Mouse (Mus musculus) gastrocnemius, postnatal 25 days (tissue): ENCODE data around the gene Tmem63a. TPM values are rescaled to one million over a fixed set of nuclear protein-coding genes. Genes with fewer than 3 reads are reported as not detected.
"Not testable (repeated sequence)": the region's sequence is repeated elsewhere in the genome, so short reads cannot be mapped to it uniquely, and the experiment has no call there.

Experiments used
- DNase-seq: peaks from one replicate; pipeline ENCODE4 v3.0.0; 2022
- long read RNA-seq, 2 experiments: library from polyadenylated mRNA; stranded (forward); transcript quantifications; one replicate each; pipeline ENCODE4 v2.0.0; 2021
- total RNA-seq, 2 experiments: library from RNA; stranded (reverse); gene quantifications; 1 replicate in 1 of 2; 2 replicates in 1 of 2; pipeline ENCODE4 v1.2.3; 2021

Tmem63a gene
- 10 to 100 TPM; 11.7 to 12.4 TPM for total RNA-seq
- long read RNA-seq, experiment 1, partial matches to known transcripts, result 5 of 5 reads
- long read RNA-seq, experiment 1, other reads (novel, unspliced or antisense), result 0 of 5 reads
- long read RNA-seq, experiment 2, transcript Tmem63a-201 (23 exons, 3,306 nt), result major isoform, 6 of 8 reads
- long read RNA-seq, experiment 2, partial matches to known transcripts, result 2 of 8 reads
- long read RNA-seq, experiment 2, other reads (novel, unspliced or antisense), result 0 of 8 reads

DNA sequence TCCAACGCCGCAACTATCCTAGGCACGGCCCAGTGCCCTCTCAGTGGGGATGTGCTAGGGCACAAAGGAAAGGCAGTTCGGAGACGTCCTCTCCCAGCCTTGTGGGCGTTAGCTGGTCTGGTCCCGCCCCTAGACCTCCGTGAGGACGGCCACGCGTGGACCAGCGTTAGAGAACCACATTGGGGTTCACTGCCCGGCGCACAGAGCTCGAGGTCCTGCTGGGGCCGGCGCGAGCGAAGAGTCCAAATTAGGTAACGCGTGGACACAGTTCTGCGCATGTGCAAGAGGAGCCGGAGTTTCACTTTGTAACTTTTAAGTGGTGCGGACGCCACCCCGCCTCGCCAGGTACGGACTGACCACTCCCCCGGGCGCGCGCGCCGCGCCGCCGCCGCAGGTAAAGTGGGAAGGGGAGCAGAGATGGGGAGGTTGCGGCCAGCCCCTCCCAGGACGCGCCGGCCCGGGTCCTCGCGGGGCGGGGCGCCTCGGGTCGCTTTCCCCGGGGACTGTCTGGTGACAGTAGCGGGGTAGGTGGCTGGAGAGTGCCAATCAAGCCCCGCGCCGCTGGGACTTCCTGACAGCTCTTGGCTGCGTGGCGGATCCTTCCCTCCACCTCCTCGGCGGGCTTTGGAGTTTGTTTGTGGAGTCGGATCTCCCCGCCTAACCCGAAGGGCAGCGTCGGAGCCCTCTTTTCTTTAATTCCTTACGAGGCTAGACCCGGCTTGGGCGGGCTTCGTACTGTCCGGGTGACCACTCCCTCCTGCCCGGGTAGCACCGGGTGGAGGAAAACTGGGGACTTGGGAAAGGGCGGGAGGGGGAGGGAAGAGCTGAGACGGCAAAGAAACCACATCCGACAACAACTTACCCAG lies at the start of gene Tmem63a:
Gene Tmem63a (plus strand): TSS at position 179 of the 866 bp plus-strand sequence.
- peak; percentile 69 for DNase-seq

DNA sequence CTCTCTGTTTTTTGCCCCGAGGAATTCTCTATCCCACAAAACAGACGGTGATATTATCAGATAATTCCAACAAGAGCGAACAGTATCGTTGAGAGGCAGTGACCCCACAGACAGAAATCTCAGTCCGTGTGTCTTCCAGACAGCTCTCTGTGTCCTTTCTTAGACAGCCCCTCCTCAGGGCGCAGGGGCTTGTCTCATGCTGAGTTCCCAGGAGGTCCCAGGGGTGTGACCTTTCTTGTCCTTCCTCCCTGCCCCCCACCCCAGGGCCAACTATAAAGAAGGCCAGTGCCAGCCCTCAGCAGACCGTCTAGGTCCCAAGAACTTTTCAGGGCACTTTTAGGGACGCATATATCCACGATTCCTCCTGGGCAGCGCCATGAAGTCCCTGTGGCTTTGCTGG lies 49.3 kb upstream of the Tmem63a start, which contains the start of gene Lefty2:
Gene Lefty2 (plus strand): TSS at position 301 of the 400 bp plus-strand sequence.
- no peak for DNase-seq

DNA sequence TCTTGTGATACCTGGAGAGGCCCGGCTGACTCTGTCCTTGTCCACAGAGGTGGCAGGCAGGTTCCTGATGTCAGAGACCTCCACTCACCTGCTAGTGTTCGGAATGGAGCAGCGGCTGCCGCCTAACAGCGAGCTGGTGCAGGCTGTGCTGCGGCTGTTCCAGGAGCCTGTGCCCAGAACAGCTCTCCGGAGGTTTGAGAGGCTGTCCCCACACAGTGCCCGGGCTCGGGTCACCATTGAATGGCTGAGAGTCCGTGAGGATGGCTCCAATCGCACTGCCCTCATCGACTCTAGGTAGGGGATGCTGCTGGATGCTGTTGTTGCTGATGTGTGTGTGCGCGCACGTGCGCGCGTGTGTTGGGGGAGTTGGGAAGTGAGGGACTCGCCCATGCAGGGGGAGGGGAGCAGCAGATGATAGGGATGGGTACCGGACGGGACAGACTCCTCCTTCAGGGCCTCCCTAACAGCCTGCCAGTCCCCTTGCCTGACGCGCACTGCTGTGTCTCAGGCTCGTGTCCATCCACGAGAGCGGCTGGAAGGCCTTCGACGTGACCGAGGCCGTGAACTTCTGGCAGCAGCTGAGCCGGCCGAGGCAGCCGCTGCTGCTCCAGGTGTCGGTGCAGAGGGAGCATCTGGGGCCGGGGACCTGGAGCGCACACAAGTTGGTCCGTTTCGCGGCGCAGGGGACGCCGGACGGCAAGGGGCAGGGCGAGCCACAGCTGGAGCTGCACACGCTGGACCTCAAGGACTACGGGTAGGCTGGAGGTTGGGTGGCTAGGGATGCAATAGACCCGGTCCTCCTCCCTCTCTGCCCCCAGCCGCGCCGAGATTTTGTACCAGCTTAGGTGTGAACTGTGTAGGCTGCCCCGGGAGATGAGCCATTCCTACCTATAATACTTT lies 47.8 kb upstream of the Tmem63a start:
- not testable (repeated sequence) for DNase-seq

DNA sequence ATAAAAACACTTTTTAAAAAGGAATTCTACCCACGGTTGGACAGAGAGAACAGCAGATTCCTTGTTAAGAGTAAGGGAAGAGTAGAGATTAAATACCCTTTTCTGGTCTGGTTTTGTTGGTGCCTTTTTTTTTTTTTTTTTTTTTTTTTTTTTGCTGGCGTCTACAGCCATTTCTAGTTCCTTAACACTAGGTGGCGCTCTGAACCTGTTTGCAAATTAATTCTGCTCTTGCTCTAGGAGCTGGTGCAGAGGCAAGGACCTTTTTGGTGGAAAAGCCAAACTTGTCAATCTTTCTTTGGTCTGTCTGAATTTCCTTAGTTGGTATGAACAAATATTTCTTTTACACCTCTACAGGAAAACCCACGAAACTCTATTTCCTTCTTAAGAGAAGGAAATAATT lies 41.0 kb upstream of the Tmem63a start:
- no peak for DNase-seq

DNA sequence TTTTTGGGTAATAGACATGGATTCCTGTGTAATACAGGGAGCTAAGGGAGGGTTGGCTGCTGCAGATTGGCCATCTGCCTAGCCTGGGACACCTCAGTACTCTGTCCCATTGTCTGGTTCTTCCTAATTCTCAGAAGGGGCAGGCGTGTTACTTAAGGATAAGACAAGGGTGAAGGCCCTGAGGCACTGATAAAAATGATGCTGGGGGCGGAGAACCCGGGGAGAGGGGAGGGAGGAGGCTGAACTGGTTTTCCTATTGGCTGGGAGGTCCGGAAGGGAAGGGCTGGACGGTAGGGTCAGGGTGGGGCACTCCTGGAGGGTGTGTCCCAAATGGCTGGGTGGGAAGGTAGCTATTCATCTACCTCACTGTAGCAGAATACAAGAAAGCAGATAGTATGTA lies 39.2 kb upstream of the Tmem63a start:
- no peak for DNase-seq

DNA sequence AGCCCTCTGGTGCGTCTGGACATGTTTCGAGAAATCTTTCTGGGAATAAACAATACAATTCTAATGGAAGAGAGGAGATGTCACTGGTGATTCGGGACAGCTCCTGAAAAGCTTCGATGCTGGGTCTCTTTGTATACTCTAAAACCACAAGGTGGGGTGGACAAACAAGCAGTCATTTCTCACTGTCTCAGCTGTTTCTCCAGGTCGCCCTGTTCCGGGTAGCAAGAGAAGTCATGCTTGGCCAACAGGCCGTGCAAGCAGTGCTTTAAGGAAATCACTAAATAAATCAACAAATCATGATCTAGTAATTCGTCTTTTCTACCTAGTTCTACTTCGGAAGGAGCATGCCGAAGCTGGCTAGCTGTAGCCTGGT lies 38.5 kb upstream of the Tmem63a start:
- DNase-seq, result no peak

DNA sequence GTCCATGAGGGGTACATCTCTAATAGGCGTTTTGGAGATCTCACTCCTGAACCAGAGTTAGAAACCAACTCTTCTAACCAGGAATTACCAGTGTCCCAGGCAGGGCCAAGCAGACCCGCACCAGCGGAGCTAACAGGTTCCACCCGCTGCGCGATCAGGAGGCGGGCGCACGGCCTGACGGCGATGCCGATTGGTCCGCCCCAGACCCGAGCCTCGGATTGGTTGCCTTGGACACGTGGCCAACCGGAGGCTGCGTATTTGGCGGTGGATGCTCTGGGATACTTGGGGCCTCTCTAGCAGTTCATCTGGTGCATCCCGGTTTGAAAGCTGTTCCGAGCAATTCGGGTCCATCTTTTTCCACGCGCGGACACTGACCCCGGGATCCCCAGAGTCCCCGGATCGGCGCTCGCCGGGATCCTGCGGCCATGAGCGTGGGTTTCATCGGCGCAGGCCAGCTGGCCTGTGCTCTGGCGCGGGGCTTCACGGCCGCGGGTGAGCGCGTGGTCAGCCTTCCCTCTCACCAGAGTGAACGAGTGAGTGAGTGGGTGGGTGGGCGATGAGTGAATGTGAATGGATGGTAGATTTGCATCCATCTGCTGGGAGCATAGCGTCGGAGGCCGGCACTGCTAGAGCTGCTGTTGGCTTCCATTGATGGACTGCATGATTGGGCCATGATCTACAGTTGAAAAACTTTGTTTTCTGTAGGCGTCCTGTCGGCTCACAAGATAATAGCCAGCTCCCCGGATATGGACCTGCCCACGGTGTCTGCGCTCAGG lies 37.9 kb upstream of the Tmem63a start, which contains the start of gene Pycr2:
Gene Pycr2 (plus strand): TSS at position 255 of the 776 bp plus-strand sequence.
- peak; percentile 92 for DNase-seq

DNA sequence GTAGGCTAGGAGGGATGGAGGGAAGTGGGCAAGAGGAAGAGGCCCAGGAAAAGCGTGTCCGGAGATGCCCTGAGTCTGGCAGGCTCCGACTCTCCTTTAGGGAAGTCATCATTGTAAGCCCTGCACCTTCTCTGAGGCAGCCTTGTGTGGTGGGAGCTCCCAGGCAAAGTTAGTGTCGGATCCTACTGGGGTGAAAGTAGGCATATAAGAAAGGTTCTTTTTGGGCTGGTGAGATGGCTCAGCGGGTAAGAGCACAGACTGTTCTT lies 37.4 kb upstream of the Tmem63a start:
- DNase-seq, result no peak

DNA sequence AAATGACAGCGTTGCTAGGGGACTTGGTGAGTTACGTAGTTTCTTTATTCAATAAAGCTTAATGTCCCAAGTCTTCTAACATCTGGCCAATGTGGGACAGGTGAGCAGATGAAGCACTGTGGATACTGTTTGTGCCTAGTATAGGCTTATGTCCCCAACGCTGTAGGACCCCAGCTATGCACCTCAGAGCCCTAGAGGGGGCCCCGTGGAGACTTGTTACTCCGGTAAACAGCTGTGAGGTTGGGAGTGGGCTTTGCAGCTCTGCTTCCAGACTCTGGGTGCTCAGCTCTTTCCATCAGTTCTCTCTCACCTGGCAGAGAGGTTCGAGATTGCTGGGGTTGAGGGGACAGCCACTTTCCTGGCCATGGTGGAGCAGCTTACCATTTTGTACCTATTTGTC lies 36.8 kb upstream of the Tmem63a start:
- no peak for DNase-seq

DNA sequence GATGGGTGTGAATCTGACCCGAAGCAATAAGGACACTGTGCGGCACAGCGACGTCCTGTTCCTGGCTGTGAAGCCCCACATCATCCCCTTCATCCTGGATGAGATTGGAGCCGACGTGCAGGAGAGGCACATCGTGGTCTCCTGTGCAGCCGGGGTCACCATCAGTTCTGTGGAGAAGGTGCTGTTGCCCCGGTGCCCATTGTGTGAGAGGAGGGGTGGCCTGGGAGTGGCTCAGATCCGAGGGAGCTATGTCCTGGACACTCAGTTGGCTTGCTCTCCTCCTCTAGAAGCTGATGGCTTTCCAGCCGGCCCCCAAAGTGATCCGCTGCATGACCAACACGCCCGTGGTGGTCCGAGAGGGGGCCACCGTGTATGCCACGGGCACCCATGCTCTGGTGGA lies 36.3 kb upstream of the Tmem63a start:
- no peak for DNase-seq

DNA sequence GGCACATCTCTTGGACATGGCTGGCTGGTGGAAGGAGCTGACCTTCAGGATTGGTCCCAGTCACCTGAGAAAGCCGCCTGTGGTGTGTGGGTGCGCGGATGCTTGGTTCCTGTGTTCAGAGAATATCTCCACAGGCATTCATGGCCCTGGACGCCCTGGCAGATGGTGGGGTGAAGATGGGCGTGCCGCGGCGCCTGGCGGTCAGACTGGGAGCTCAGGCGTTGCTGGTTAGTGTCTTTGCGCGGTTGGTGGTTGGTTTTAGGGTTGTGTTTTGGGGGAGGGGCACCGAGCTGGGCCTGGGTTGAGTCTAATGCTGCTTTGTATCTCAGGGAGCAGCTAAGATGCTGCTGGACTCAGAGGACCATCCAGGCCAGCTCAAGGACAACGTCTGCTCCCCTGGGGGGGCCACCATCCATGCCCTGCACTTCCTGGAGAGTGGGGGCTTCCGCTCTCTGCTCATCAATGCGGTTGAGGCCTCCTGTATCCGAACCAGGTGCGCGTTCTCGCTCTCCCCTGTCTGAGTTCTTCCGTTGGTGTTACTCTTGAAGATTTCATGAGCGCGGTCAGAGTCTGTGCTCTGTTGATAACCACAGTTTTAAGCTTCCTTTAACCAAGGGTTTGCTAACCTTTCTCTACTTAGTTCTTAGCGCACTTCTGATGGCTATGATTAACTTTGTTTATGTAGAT lies 35.5 kb upstream of the Tmem63a start:
- no peak for DNase-seq

DNA sequence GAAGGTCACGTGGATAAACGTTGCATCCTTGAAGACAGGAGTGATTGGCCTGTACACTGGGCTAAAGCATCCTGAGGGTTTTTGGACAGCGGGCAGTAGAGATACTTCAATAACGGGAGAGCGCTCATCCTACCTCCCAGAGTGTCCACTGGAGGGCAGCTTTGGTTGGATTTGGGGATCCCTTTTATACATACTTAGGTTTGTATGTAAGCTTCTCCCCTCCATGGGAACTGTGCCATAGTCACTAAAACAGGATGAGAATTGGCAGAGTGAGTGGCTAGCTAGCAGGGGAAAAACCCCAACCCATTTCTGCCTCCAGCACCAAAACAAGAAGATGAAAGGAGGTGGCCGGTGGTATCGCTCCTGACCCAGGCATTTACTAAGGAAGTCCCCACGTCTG lies 31.0 kb upstream of the Tmem63a start:
- DNase-seq, result no peak

DNA sequence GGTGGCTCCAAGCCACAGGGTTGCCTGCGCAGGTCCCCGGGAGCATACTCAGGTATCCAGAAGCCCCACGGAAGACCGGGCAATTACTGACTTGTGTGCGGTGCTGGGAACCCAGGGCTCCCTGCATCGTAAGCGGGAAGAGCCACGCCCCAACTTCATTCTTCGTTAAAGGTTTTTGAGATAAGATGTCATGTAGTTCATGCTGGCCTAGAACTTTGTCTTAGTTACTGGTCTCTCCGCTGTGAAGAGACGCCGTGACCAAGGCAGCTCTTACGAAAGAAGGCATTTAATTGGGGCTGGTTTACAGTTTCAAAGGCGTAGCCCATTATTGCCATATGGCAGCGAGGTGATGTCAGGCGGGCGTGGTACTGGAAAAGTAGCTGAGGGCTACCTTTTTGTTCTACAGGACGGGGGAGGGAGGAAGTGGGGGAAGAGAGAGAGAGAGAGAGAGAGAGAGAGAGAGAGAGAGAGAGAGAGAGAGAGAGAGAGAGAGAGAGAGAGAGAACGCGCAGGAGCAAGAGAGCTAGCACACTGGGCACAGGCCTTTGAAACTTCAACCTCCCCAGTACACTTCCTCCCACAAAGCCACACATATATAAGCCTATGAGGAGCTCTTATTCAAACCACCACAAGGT lies 30.4 kb upstream of the Tmem63a start:
- no peak for DNase-seq

DNA sequence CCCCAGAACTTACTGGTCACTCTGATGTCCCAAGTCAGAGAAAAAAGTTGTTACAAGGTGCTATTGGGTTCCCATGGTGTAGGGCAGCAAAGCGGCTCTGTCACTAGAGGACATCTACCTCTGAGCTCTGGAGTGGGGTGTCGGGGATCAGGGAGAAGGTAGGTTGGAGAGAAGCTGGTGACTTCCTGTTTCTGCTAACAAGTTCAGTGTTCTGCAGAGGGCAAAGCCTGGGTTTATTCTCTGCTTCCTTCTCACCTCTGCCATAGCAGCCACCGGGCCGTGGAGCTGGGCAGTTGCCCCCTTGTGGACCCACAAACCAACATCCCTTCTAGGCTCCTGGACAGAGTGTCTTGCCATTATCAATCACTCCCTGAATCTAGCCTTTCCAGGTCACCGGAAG lies 29.4 kb upstream of the Tmem63a start:
- no peak for DNase-seq

DNA sequence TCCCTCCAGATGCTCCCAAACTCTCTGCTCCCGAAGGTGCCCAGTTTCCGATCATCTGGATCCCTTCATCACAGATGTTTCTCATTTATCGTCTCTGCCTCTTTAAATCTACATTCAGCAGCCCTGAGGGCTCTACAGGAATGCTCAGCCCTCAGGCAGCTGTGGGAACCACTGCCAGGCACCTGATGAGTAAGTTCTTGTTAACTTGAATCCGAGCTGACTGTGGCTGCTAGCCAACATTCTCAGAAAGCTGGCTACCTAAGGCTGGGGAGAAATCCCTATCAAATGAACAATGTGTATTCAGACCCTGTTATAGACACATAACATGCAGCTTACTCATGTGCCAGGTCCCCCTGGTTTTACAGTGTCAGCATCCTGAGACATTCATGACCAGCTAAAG lies 28.3 kb upstream of the Tmem63a start:
- no peak for DNase-seq

DNA sequence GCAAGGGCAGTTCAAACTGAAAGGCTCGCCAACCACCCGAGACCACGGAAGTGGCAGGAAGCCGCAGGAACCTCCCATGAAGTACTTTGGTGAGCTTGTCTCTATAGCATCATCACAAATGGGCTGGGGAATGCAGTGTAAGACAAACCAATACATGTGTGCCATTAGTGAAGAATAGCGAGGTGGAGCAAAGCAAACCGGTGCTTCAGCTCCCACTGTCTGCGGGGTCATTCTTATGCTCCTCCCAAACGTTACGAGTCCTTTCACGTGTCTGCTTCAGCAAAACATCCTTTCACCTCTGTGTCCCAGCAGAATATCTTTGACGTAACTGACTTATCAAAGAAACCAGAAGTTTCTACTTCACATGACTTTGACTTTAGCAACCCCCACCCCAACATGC lies 25.7 kb upstream of the Tmem63a start:
- DNase-seq, result no peak

DNA sequence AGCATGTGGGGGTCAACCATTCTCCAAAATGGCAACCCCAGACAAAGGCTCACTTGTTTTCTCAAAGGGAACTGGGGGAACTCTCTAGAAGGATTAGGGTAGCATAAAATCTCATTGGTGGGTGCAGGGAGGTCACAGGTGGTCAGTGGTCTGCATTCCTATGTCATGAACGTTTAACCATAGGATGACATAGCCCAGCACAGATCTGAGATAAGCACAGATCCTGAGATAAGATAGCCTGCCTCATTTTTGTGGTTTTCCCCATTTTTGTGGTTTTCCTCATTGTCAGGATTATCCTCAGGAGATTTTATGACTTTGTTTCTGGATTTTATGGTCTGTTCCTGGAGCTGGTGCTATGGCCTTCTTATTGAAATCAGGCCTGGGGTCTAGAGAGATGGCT lies 25.1 kb upstream of the Tmem63a start:
- no peak for DNase-seq

DNA sequence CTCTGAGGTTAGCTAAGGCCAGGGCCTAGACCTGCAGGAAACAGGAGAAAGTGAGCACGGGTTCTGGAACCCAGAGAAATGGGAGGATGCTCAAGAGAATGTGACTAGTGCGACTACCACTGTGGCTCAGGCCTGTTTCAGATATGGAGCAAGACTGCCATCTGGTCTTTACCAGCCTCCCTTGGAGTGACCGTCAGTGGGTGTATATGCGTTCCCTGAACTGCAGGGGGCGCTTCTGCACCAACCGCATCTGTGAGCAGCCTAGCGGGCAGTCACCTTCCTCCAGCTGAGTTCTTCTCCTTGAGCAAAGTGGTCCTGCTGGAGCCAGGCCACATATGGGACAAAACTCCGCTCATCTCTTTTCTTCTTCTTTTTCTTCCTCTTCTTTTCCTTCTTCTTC lies 22.5 kb upstream of the Tmem63a start:
- DNase-seq, result no peak

DNA sequence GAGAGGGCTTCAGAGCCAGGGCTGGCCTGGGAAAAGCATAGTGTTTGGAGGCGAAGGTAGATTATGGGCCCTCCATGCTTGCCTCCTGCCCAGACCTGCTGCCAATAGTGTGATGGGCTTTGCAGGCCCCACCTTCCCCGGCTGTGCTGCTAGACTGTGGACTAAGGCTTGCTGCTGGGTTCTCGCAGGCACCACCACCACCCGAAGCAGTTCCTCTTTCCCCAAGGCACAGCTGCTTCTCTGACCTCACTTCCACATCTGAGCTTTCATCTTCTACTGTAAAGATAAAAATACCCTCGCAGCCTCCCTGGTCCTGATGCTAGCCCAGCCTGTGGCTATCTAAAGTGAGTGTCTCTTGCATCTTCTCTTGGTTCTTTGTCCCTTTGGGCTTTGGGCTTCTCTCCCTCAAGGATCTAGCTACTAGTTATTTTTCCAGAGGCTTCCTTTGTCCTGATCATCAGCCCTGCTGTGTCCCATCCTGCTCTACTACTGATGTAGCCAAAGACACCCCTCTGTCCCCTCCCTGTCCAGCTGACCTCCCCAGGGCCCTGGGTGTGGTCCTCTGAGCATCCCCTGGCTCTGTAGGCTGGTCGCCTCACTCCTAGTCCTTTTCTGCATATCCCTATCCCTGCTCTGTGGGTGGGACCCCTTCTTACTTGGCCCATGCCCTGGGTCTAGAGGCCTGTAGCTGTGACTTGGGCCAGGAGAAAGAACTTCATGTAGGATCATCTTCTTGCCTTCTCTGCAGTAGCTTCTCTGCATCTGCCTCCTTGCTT lies 19.7 kb upstream of the Tmem63a start:
- DNase-seq, result no peak

DNA sequence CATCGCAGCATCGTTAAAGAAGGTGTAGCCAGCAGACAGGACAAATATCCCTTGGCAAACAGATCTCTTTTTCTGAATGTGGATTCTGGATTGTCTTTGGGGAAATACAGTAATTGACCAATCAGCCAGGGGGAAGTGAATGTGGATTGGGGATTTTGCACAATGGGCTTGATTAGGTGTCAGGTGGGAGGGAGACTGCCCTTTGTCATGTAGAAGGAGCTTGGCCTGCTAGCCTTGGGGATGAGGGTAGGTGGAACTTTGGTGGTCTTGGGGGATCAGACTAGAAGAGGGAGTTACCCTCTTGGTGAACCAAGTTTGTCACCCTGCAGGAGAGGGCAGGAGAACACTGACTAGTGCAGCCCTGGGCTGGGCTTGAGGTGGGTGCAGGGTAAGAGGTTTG lies 17.4 kb upstream of the Tmem63a start:
- DNase-seq, result no peak
